Mouse (Mus musculus): ENCODE data around the gene Prr13.

- TF ChIP-seq HCFC1 (IDR thresholded peaks at IDR 0.05; ENCODE audit: borderline replicate concordance, insufficient read depth, low read length) (no peak), CHD2 (IDR thresholded peaks at IDR 0.05; ENCODE audit: low read depth, low read length) (no peak), ZC3H11A (IDR thresholded peaks at IDR 0.05; ENCODE audit: borderline replicate concordance, low read depth, low read length) (no peak), MAFK (IDR thresholded peaks at IDR 0.05; ENCODE audit: insufficient read depth, low read depth, low read length) (no peak), ZNF384 (IDR thresholded peaks at IDR 0.05; ENCODE audit: low read depth, low read length) (no peak)
Observed at GRCm38 (mm10) chr15:102417524-102417923, 41.3 kb upstream of the Prr13 start.
